Mouse (Mus musculus) forebrain, embryonic 16.5 days (tissue): ENCODE results near the gene Sncb. TPM values are rescaled to one million over a fixed set of nuclear protein-coding genes. Genes with fewer than 3 reads are reported as not detected.

Experiments
- ATAC-seq: fragments of 200-750 bp; cut with Nextera tagmentation; 2 replicates; pipeline ENCODE4 v1.8.0; 2017; ENCODE audit warnings: mild to moderate bottlenecking, moderate library complexity
- H3K27ac ChIP-seq: fragments of 300-500 bp; sonication (generic); 2 replicates; pipeline ENCODE4 v1.5.1; 2014; ENCODE audit warnings: low read length, control low read depth
- H3K27me3 ChIP-seq: fragments of 300-500 bp; sonication (generic); replicated peaks from 2 replicates; pipeline ENCODE4 v1.6.1; 2014; ENCODE audit warnings: low read length; ENCODE audit not compliant: control insufficient read depth, insufficient read depth
- H3K36me3 ChIP-seq: fragments of 300-500 bp; sonication (generic); 2 replicates; pipeline ENCODE4 v1.6.1; 2014; ENCODE audit not compliant: control insufficient read depth, insufficient read depth
- H3K4me1 ChIP-seq: fragments of 300-500 bp; sonication (generic); replicated peaks from 2 replicates; pipeline ENCODE4 v1.6.1; 2014; ENCODE audit warnings: low read length; ENCODE audit not compliant: control insufficient read depth, insufficient read depth
- H3K4me2 ChIP-seq: fragments of 300-500 bp; sonication (generic); 2 replicates; pipeline ENCODE4 v1.6.1; 2014; ENCODE audit warnings: mild to moderate bottlenecking, low read length, control low read depth
- H3K4me3 ChIP-seq: fragments of 300-500 bp; sonication (generic); replicated peaks from 2 replicates; pipeline ENCODE4 v1.5.1; 2014; ENCODE audit warnings: mild to moderate bottlenecking, low read length, control low read depth
- H3K9ac ChIP-seq: fragments of 300-500 bp; sonication (generic); replicated peaks from 2 replicates; pipeline ENCODE4 v1.6.1; 2014; ENCODE audit warnings: low read depth, low read length, control low read depth
- H3K9me3 ChIP-seq: fragments of 300-500 bp; sonication (generic); 2 replicates; pipeline ENCODE4 v1.6.1; 2016; ENCODE audit warnings: low read length; ENCODE audit not compliant: control insufficient read depth
- WGBS: fragments of 180-500 bp; shearing (Covaris S2); extraction: QIAGEN DNeasy Blood & Tissue Kit; methylation state at CpG from one replicate; pipeline ENCODE4 v1.1.7; 2014; 5-methylcytosine and 5-hydroxymethylcytosine counted together
- polyA plus RNA-seq: library from polyadenylated mRNA; unstranded; fragments of >200 nt; fragmentation: Nextera tagmentation; extraction: Ambion mirVana; gene quantifications from 2 replicates; pipeline ENCODE4 v1.2.1, GENCODE M21; 2015

Gene Sncb
- polyA plus RNA-seq, 1 experiment from 2014 or later = 37.0 TPM

GRCm38 (mm10) chr13:54754169-54755080 lies 12.0 kb downstream of the Sncb start:
- Histone ChIP-seq H3K9me3 (no peaks in the 10 kb centered on the region), H3K36me3 (no peaks in the 10 kb centered on the region), H3K4me2 (no peak overlapping the region), H3K9ac (no peak overlapping the region), H3K27me3 (0 out of 2 replicates have a peak, but pooled peaks cover 3% of the 10 kb centered on the region), H3K4me3 (no peak overlapping the region), H3K4me1 (peaks cover 65% of the 10 kb centered on the region), H3K27ac (peak overlapping the region; percentile 58)
- WGBS = 27% methylated on average over 12 of the region's 12 CpGs
- no peak for ATAC-seq

- peaks cover 60% of the 10 kb centered on the region for H3K4me1 ChIP-seq
- no peak for ATAC-seq
- 0 out of 2 replicates have a peak, but pooled peaks cover 3% of the 10 kb centered on the region for H3K27me3 ChIP-seq
- H3K9ac ChIP-seq = no peak overlapping the region
- 64% methylated on average over 6 of the region's 6 CpGs for WGBS
- H3K27ac ChIP-seq = no peak overlapping the region
- no peaks in the 10 kb centered on the region for H3K36me3 ChIP-seq
- H3K4me3 ChIP-seq = no peak overlapping the region
- no peak overlapping the region for H3K4me2 ChIP-seq
- H3K9me3 ChIP-seq = no peaks in the 10 kb centered on the region
Measured at GRCm38 (mm10) chr13:54753733-54754132, 12.7 kb downstream of the Sncb start.

GRCm38 (mm10) chr13:54752656-54753055 lies 13.7 kb downstream of the Sncb start:
- H3K4me2 ChIP-seq = no peak overlapping the region
- H3K27me3 ChIP-seq = 0 out of 2 replicates have a peak, but pooled peaks cover 3% of the 10 kb centered on the region
- peaks cover 65% of the 10 kb centered on the region for H3K4me1 ChIP-seq
- 43% methylated on average over 10 of the region's 10 CpGs for WGBS
- no peaks in the 10 kb centered on the region for H3K36me3 ChIP-seq
- ATAC-seq = no peak
- no peak overlapping the region for H3K9ac ChIP-seq
- no peaks in the 10 kb centered on the region for H3K9me3 ChIP-seq
- H3K27ac ChIP-seq = no peak overlapping the region; the same call in 1 of the 2 replicates
- no peak overlapping the region for H3K4me3 ChIP-seq

GRCm38 (mm10) chr13:54750699-54751098 lies 15.7 kb downstream of the Sncb start:
- no peak overlapping the region for H3K9ac ChIP-seq
- H3K27me3 ChIP-seq = no peaks in the 10 kb centered on the region
- H3K4me1 ChIP-seq = peaks cover 65% of the 10 kb centered on the region
- no peak overlapping the region for H3K4me3 ChIP-seq
- no peak overlapping the region for H3K4me2 ChIP-seq
- H3K9me3 ChIP-seq = no peaks in the 10 kb centered on the region
- no peaks in the 10 kb centered on the region for H3K36me3 ChIP-seq
- no peak for ATAC-seq
- H3K27ac ChIP-seq = no peak overlapping the region
- WGBS = 5% methylated on average over 8 of the region's 8 CpGs

- H3K36me3 ChIP-seq = peaks cover 1% of the 10 kb centered on the region; the same call in 1 of the 2 replicates
- 1% methylated on average over 29 of the region's 29 CpGs for WGBS
- peak; percentile 57 for ATAC-seq
Measured at GRCm38 (mm10) chr13:54749864-54750411, 16.5 kb downstream of the Sncb start, which contains the start of gene Gprin1. Gene Gprin1, minus strand, starts transcription at chr13:54749874.

GRCm38 (mm10) chr13:54749061-54749863 lies 17.1 kb downstream of the Sncb start:
- WGBS = under 1% methylated on average over 82 of the region's 100 CpGs
- Histone ChIP-seq H3K4me1 (peaks cover 64% of the 10 kb centered on the region), H3K4me3 (peak overlapping the region; percentile 72), H3K9ac (peak overlapping the region; percentile 83), H3K9me3 (no peaks in the 10 kb centered on the region), H3K27me3 (no peaks in the 10 kb centered on the region), H3K4me2 (peak overlapping the region; percentile 83), H3K27ac (peak overlapping the region; percentile 89), H3K36me3 (peaks cover 2% of the 10 kb centered on the region; the same call in 1 of the 2 replicates)
- peak; percentile 90 for ATAC-seq

More at GRCm38 (mm10) chr13:54749864-54750411, 16.5 kb downstream of the Sncb start, which contains the start of gene Gprin1:
- Histone ChIP-seq H3K4me1 (peaks cover 63% of the 10 kb centered on the region), H3K27me3 (no peaks in the 10 kb centered on the region), H3K27ac (peak within 1 kb of the TSS; percentile 89), H3K4me3 (peak within 1 kb of the TSS; percentile 72), H3K4me2 (peak within 1 kb of the TSS; percentile 83), H3K9ac (peak within 1 kb of the TSS; percentile 83), H3K9me3 (no peaks in the 10 kb centered on the region)

GRCm38 (mm10) chr13:54748721-54749060 lies 17.7 kb downstream of the Sncb start:
- 25% methylated on average over 10 of the region's 10 CpGs for WGBS
- peak overlapping the region; percentile 83 for H3K9ac ChIP-seq
- H3K27me3 ChIP-seq = no peaks in the 10 kb centered on the region

GRCm38 (mm10) chr13:54748190-54748589 lies 18.2 kb downstream of the Sncb start:
- Histone ChIP-seq H3K9me3 (no peaks in the 10 kb centered on the region), H3K27me3 (no peaks in the 10 kb centered on the region), H3K36me3 (peaks cover 2% of the 10 kb centered on the region; the same call in 1 of the 2 replicates), H3K9ac (peak overlapping the region; percentile 83), H3K4me1 (peaks cover 58% of the 10 kb centered on the region), H3K4me2 (peak overlapping the region; percentile 83), H3K4me3 (peak overlapping the region; percentile 72), H3K27ac (no peak overlapping the region)
- ATAC-seq = no peak
- WGBS = 80% methylated on average over 8 of the region's 8 CpGs

More at GRCm38 (mm10) chr13:54748721-54749060, 17.7 kb downstream of the Sncb start:
- Histone ChIP-seq H3K27ac (peak overlapping the region; percentile 89), H3K9me3 (no peaks in the 10 kb centered on the region), H3K4me1 (peaks cover 59% of the 10 kb centered on the region), H3K36me3 (peaks cover 2% of the 10 kb centered on the region; the same call in 1 of the 2 replicates), H3K4me3 (peak overlapping the region; percentile 72), H3K4me2 (peak overlapping the region; percentile 83)
- peak; percentile 23; the same call in 1 of the 2 replicates for ATAC-seq
